Mouse (Mus musculus): Measurements from ENCODE around the gene Fam126a. TPM values are rescaled to one million over a fixed set of nuclear protein-coding genes. Genes with fewer than 3 reads are reported as not detected.
"Not testable (repeated sequence)": the region's sequence is repeated elsewhere in the genome, so short reads cannot be mapped to it uniquely, and the experiment has no call there.

Gene Fam126a
- polyA plus RNA-seq, 1 experiment from 2014 or later, result 55.0 TPM

GRCm38 (mm10) chr5:23900190-23900589 lies 130.3 kb downstream of the Fam126a start:
- H3K9me3 ChIP-seq (replicated peaks), result no peaks in the 10 kb centered on the region
- 51% methylated on average over 4 of the region's 4 CpGs for WGBS (ENCODE audit: insufficient replicate concordance)

GRCm38 (mm10) chr5:23893864-23894771 lies 136.4 kb downstream of the Fam126a start:
- Histone ChIP-seq H3K4me3 (replicated peaks) (peak overlapping the region; percentile 18; the same call in 1 of the 2 replicates), H3K9me3 (replicated peaks) (no peaks in the 10 kb centered on the region), H3K9ac (no peak overlapping the region; the same call in 1 of the 2 replicates), H3K36me3 (replicated peaks) (no peaks in the 10 kb centered on the region), H3K4me1 (replicated peaks) (peaks cover 21% of the 10 kb centered on the region), H3K27me3 (peaks cover 11% of the 10 kb centered on the region; the same call in 1 of the 2 replicates), H3K27ac (replicated peaks) (no peak overlapping the region), H3K4me2 (peak overlapping the region; percentile 39)
- ATAC-seq (ENCODE audit: insufficient read depth), result no peak
- 27% methylated on average over 11 of the region's 11 CpGs for WGBS (ENCODE audit: insufficient replicate concordance)

More at GRCm38 (mm10) chr5:23900190-23900589, 130.3 kb downstream of the Fam126a start:
- no peak for ATAC-seq (ENCODE audit: insufficient read depth)
- Histone ChIP-seq H3K4me1 (replicated peaks) (peaks cover 3% of the 10 kb centered on the region; the same call in 1 of the 2 replicates), H3K4me2 (no peak overlapping the region), H3K36me3 (replicated peaks) (no peaks in the 10 kb centered on the region), H3K27me3 (peaks cover 11% of the 10 kb centered on the region), H3K9ac (no peak overlapping the region), H3K4me3 (replicated peaks) (no peak overlapping the region), H3K27ac (replicated peaks) (no peak overlapping the region)

GRCm38 (mm10) chr5:23893156-23893863 lies 137.2 kb downstream of the Fam126a start:
- H3K4me2 ChIP-seq, result no peak overlapping the region
- no peak overlapping the region for H3K9ac ChIP-seq
- no peaks in the 10 kb centered on the region for H3K9me3 ChIP-seq (replicated peaks)
- H3K27ac ChIP-seq (replicated peaks), result no peak overlapping the region
- H3K4me3 ChIP-seq (replicated peaks), result no peak overlapping the region
- H3K4me1 ChIP-seq (replicated peaks), result peaks cover 21% of the 10 kb centered on the region
- ATAC-seq (ENCODE audit: insufficient read depth), result no peak
- 69% methylated on average over 5 of the region's 5 CpGs for WGBS (ENCODE audit: insufficient replicate concordance)
- no peaks in the 10 kb centered on the region for H3K36me3 ChIP-seq (replicated peaks)
- peaks cover 14% of the 10 kb centered on the region; the same call in 1 of the 2 replicates for H3K27me3 ChIP-seq

- no peak overlapping the region for H3K4me2 ChIP-seq
- no peak overlapping the region for H3K27ac ChIP-seq (replicated peaks)
- H3K27me3 ChIP-seq, result peaks cover 12% of the 10 kb centered on the region; the same call in 1 of the 2 replicates
- WGBS (ENCODE audit: insufficient replicate concordance), result 34% methylated on average over 10 of the region's 10 CpGs
- no peaks in the 10 kb centered on the region for H3K36me3 ChIP-seq (replicated peaks)
- ATAC-seq (ENCODE audit: insufficient read depth), result peak; percentile 51; the same call in 1 of the 2 replicates
- H3K4me3 ChIP-seq (replicated peaks), result no peak overlapping the region
- H3K9ac ChIP-seq, result no peak overlapping the region
- no peaks in the 10 kb centered on the region for H3K9me3 ChIP-seq (replicated peaks)
- peaks cover 21% of the 10 kb centered on the region for H3K4me1 ChIP-seq (replicated peaks)
Measured at GRCm38 (mm10) chr5:23890734-23891133, 139.8 kb downstream of the Fam126a start.

GRCm38 (mm10) chr5:23889461-23889860 lies 141.0 kb downstream of the Fam126a start:
- Histone ChIP-seq H3K27ac (replicated peaks) (no peak overlapping the region), H3K9me3 (replicated peaks) (no peaks in the 10 kb centered on the region), H3K4me1 (replicated peaks) (peaks cover 19% of the 10 kb centered on the region), H3K27me3 (peaks cover 10% of the 10 kb centered on the region; the same call in 1 of the 2 replicates), H3K9ac (no peak overlapping the region), H3K4me3 (replicated peaks) (no peak overlapping the region), H3K36me3 (replicated peaks) (no peaks in the 10 kb centered on the region), H3K4me2 (no peak overlapping the region)
- 64% methylated on average over 4 of the region's 4 CpGs for WGBS (ENCODE audit: insufficient replicate concordance)
- no peak for ATAC-seq (ENCODE audit: insufficient read depth)

GRCm38 (mm10) chr5:23887111-23887510 lies 143.4 kb downstream of the Fam126a start:
- 28% methylated on average over 3 of the region's 3 CpGs for WGBS (ENCODE audit: insufficient replicate concordance)
- Histone ChIP-seq H3K36me3 (replicated peaks) (no peaks in the 10 kb centered on the region), H3K4me2 (no peak overlapping the region), H3K9me3 (replicated peaks) (no peaks in the 10 kb centered on the region), H3K27ac (replicated peaks) (no peak overlapping the region), H3K4me1 (replicated peaks) (peaks cover 12% of the 10 kb centered on the region; the same call in 1 of the 2 replicates), H3K27me3 (peaks cover 15% of the 10 kb centered on the region), H3K9ac (no peak overlapping the region), H3K4me3 (replicated peaks) (no peak overlapping the region)
- no peak for ATAC-seq (ENCODE audit: insufficient read depth)

GRCm38 (mm10) chr5:23874457-23874856 lies 156.0 kb downstream of the Fam126a start:
- ATAC-seq (ENCODE audit: insufficient read depth), result no peak
- Histone ChIP-seq H3K4me1 (replicated peaks) (no peaks in the 10 kb centered on the region), H3K27me3 (peaks cover 37% of the 10 kb centered on the region), H3K27ac (replicated peaks) (no peak overlapping the region), H3K4me2 (no peak overlapping the region), H3K36me3 (replicated peaks) (no peaks in the 10 kb centered on the region), H3K9me3 (replicated peaks) (no peaks in the 10 kb centered on the region), H3K9ac (no peak overlapping the region), H3K4me3 (replicated peaks) (no peak overlapping the region)
- 45% methylated on average over 5 of the region's 5 CpGs for WGBS (ENCODE audit: insufficient replicate concordance)

GRCm38 (mm10) chr5:23872586-23872985 lies 157.9 kb downstream of the Fam126a start:
- no peak overlapping the region for H3K4me2 ChIP-seq
- no peak overlapping the region for H3K4me3 ChIP-seq (replicated peaks)
- H3K9ac ChIP-seq, result no peak overlapping the region
- WGBS (ENCODE audit: insufficient replicate concordance), result 56% methylated on average over 6 of the region's 6 CpGs
- peaks cover 32% of the 10 kb centered on the region for H3K27me3 ChIP-seq
- H3K9me3 ChIP-seq (replicated peaks), result no peaks in the 10 kb centered on the region
- no peaks in the 10 kb centered on the region for H3K4me1 ChIP-seq (replicated peaks)
- H3K27ac ChIP-seq (replicated peaks), result no peak overlapping the region
- no peak for ATAC-seq (ENCODE audit: insufficient read depth)
- no peaks in the 10 kb centered on the region for H3K36me3 ChIP-seq (replicated peaks)

- not testable (repeated sequence) for H3K4me2 ChIP-seq; H3K27ac ChIP-seq (replicated peaks); H3K36me3 ChIP-seq (replicated peaks); H3K9ac ChIP-seq; ATAC-seq (ENCODE audit: insufficient read depth); H3K4me1 ChIP-seq (replicated peaks); H3K9me3 ChIP-seq (replicated peaks); H3K4me3 ChIP-seq (replicated peaks)
- WGBS (ENCODE audit: insufficient replicate concordance), result 65% methylated on average over 2 of the region's 2 CpGs
- H3K27me3 ChIP-seq, result peaks cover 25% of the 10 kb centered on the region
Measured at GRCm38 (mm10) chr5:23871323-23871722, 159.2 kb downstream of the Fam126a start.

- 61% methylated on average over 5 of the region's 5 CpGs for WGBS (ENCODE audit: insufficient replicate concordance)
Measured at GRCm38 (mm10) chr5:23865941-23866340, 164.5 kb downstream of the Fam126a start.

More at GRCm38 (mm10) chr5:23865941-23866340, 164.5 kb downstream of the Fam126a start:
- Histone ChIP-seq H3K4me1 (replicated peaks) (no peaks in the 10 kb centered on the region; the same call in 1 of the 2 replicates), H3K9ac (no peak overlapping the region), H3K36me3 (replicated peaks) (no peaks in the 10 kb centered on the region), H3K27ac (replicated peaks) (no peak overlapping the region), H3K4me2 (no peak overlapping the region), H3K27me3 (peaks cover 4% of the 10 kb centered on the region; the same call in 1 of the 2 replicates), H3K4me3 (replicated peaks) (no peak overlapping the region), H3K9me3 (replicated peaks) (no peaks in the 10 kb centered on the region)
- ATAC-seq (ENCODE audit: insufficient read depth), result no peak
